Mouse (Mus musculus) central nervous system, embryonic 14 days (tissue): ENCODE data around the gene Ech1. TPM values are rescaled to one million over a fixed set of nuclear protein-coding genes. Genes with fewer than 3 reads are reported as not detected.

ENCODE experiments used
- polyA plus RNA-seq: library from polyadenylated mRNA; depleted of rRNA; stranded (reverse); fragments of >200 nt; gene quantifications from 2 replicates; pipeline ENCODE4 v1.2.3, GENCODE M21; 2012; rRNA removed

Gene Ech1
- 74.0 and 89.9 TPM in 2 replicates for polyA plus RNA-seq

GRCm38 (mm10) chr7:28824941-28825685 lies at the start of gene Ech1:
TSS of gene Ech1 (plus strand) at chr7:28825217.

GRCm38 (mm10) chr7:28788307-28789195 lies 36.5 kb upstream of the Ech1 start, which contains the start of gene Rinl:
TSS of gene Rinl (plus strand) at chr7:28788969.

GRCm38 (mm10) chr7:28808221-28808941 lies 16.6 kb upstream of the Ech1 start, which contains the start of gene Hnrnpl:
TSS of gene Hnrnpl (plus strand) at chr7:28808541.

GRCm38 (mm10) chr7:28833723-28834347 lies 8.8 kb downstream of the Ech1 start, which contains the start of gene Lgals4:
TSS of gene Lgals4 (plus strand) at chr7:28833854.

GRCm38 (mm10) chr7:28863540-28863939 lies 38.5 kb downstream of the Ech1 start, which contains the start of gene Lgals7:
TSS of gene Lgals7 (plus strand) at chr7:28863853.

GRCm38 (mm10) chr7:28881199-28881598 lies 56.2 kb downstream of the Ech1 start, which contains the start of gene Capn12:
TSS of gene Capn12 (plus strand) at chr7:28881422.

Other genes starting within 250 kb of the Ech1 start
- gene Samd4b, start 227.1 kb upstream of the Ech1 start, polyA plus RNA-seq: 66.8 and 66.9 TPM in 2 replicates
- gene Pak4, start 227.0 kb upstream of the Ech1 start, polyA plus RNA-seq: 20.4 and 22.5 TPM in 2 replicates
- gene Acp7, start 193.9 kb upstream of the Ech1 start, polyA plus RNA-seq: 0.05 and 0.28 TPM in 2 replicates
- 15.2 and 21.5 TPM in 2 replicates for gene Fbxo27, start 132.4 kb upstream of the Ech1 start, polyA plus RNA-seq
- gene Fbxo17, start 108.4 kb upstream of the Ech1 start, polyA plus RNA-seq: 3.9 and 9.2 TPM in 2 replicates
- gene Mrps12, start 83.4 kb upstream of the Ech1 start, polyA plus RNA-seq: 76.2 and 79.2 TPM in 2 replicates
- gene Sars2, start 83.2 kb upstream of the Ech1 start, polyA plus RNA-seq: 24.8 and 27.0 TPM in 2 replicates
- gene Ccer2, start 69.0 kb upstream of the Ech1 start, polyA plus RNA-seq: 0.38 and 1.3 TPM in 2 replicates
- 122 and 125 TPM in 2 replicates for gene Sirt2, start 58.5 kb upstream of the Ech1 start, polyA plus RNA-seq
- 37.7 and 39.0 TPM in 2 replicates for gene Nfkbib, start 57.7 kb upstream of the Ech1 start, polyA plus RNA-seq
- gene Rinl, start 36.2 kb upstream of the Ech1 start, polyA plus RNA-seq: 1.2 and 1.6 TPM in 2 replicates
- gene Hnrnpl, start 16.7 kb upstream of the Ech1 start, polyA plus RNA-seq: 479 and 480 TPM in 2 replicates
- gene Lgals4, start 8.6 kb downstream of the Ech1 start, polyA plus RNA-seq: 7.4 and 9.6 TPM in 2 replicates
- gene Lgals7, start 38.6 kb downstream of the Ech1 start, polyA plus RNA-seq: 16.7 and 30.1 TPM in 2 replicates
- gene Capn12, start 56.2 kb downstream of the Ech1 start, polyA plus RNA-seq: 0.06 and 0.08 TPM in 2 replicates
- 159 and 181 TPM in 2 replicates for gene Actn4, start 137.1 kb downstream of the Ech1 start, polyA plus RNA-seq
- 433 and 449 TPM in 2 replicates for gene Eif3k, start 156.6 kb downstream of the Ech1 start, polyA plus RNA-seq
- gene Map4k1, start 156.8 kb downstream of the Ech1 start, polyA plus RNA-seq: 7.6 and 9.0 TPM in 2 replicates